Mouse (Mus musculus): ENCODE measurements around the gene Sumo3.

Sumo3 gene

GRCm38 (mm10) chr10:77589749-77590148 is 16.1 kb upstream of the Sumo3 start:
- no peak for DNase-seq

GRCm38 (mm10) chr10:77590812-77591211 is 15.1 kb upstream of the Sumo3 start:
- peak; percentile 64 to 82 for DNase-seq

GRCm38 (mm10) chr10:77591546-77591945 is 14.4 kb upstream of the Sumo3 start:
- no peak for DNase-seq

DNA sequence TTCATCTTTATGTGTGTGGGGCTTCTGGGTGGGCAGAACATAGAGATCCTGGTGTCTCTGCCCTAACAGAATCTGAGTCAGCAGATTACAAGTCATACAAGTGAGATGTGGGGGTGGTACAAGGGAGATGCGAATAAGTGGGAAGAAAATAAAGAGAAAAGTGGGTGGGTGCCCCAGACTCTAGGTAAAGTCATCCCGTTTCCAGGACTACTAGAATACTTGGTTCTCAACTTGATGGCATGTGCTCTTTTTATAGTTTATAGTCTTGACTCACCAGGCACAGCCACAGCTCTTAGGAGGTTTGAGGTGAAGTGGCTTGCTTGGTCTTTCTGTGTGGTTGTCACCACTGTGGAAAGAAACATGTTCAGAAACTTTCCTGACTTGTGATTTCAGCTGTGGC is 9.8 kb upstream of the Sumo3 start:
- DNase-seq = no peak

DNA sequence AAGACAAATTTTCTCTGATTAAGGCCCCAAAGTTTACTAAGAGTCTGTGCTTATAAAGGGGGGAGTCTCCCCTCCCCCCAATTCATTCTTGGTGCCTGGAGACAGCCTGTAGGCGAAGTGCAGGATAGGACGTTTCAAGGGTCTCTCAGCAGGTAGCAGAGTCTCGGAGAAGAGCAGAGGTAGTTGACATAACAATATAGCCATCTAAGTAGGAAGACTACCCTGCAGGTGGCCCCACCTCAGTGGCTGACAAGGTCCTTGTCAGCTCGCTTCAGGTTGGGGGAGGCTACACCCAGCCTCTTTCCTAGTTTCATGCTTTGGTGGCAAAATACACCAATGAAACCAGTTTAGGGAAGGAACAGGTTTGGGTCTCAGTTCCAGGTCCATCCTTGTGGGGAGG is 2.9 kb upstream of the Sumo3 start:
- no peak for DNase-seq

GRCm38 (mm10) chr10:77604111-77604510 is 1.8 kb upstream of the Sumo3 start:
- DNase-seq = peak in 1 of 2 experiments; percentile 64

DNA sequence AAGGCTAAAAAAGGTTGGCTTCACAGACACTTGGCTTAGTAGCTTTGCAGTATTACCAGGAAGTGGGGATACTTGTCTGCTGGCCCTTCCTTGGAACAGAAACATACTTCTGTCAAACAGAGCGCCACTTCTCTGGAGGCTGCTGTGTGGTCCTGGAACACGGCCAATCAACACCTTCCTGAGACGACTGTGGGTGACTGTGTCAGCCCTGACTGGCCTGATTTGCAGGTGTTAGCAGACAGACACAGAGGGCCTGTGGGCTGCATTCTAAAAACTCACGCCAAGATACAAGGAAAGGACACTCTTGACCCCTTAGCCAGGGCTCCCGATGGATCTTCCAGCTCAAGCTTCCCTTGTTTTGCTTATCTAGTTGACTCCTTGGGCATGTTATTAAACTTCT is 939 bp upstream of the Sumo3 start:
- no peak for DNase-seq

- no peak for DNase-seq
Measured at GRCm38 (mm10) chr10:77605368-77605767, 529 bp upstream of the Sumo3 start.

DNA sequence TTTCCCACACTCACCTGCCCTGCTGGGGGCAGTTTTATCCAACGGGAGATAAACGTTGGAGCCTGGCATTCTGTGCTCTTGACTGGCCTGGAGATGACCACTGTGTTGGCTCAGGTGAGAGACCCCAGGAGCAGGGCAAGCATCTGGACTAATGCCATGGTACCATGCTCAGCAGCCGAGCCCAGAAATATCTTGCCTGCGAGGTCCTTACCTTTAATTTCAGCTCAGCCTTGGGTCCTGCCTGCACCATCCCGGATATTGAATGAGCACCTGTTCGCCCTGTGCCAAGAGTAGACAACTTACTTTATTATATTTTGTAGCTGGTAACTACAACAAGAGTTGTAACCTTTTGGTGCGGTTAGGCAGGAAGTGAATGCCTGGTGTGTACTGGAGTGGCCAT is 958 bp downstream of the Sumo3 start:
- no peak for DNase-seq

DNA sequence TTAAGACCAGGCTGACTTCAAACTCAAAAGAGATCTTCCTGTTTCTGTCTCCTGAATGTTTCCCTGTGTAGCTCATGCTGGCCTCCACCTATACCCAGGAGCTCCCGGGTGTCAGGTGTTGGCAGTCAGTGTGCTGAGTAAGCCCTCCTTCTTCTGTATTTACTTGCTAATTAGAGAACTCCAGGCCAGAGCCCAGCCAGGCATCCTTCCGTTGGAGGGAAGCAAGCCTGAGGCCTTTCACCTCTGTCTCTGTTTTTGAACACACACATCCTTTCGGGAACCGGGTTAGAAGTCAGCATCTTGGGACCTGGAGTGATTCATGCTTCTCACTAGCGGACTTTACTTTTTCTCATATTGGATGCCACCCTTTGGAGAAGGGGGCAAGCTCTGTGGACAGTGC is 1.5 kb downstream of the Sumo3 start:
- peak; percentile 61 to 68 for DNase-seq

- DNase-seq = no peak
Measured at GRCm38 (mm10) chr10:77608589-77608988, 2.7 kb downstream of the Sumo3 start.

GRCm38 (mm10) chr10:77610221-77610961 is 4.5 kb downstream of the Sumo3 start:
- DNase-seq = no peak

DNA sequence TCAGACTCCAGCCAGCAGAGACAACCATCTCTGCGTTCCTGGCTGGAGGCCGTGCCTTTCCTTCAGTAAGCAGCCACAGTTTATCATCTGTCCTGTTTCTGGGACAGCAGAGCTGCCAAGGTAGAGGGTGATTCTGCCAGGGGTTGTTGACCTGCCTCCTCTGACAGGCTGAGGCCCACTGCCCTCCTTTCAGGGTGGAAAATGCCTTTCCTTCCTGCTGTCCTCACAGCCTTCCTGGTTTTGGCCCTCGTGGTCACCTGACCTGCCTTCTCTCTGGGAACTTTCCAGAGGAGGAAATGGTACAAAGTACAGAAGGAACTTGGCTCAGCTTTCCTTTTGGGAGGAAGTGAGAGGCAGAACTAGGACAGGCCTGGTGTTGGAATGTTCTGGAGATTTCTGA is 7.5 kb downstream of the Sumo3 start:
- DNase-seq = peak; percentile 83 to 93

- no peak for DNase-seq
Measured at GRCm38 (mm10) chr10:77615647-77616046, 9.8 kb downstream of the Sumo3 start.

- DNase-seq = no peak
Measured at GRCm38 (mm10) chr10:77616166-77616565, 10.3 kb downstream of the Sumo3 start.

DNA sequence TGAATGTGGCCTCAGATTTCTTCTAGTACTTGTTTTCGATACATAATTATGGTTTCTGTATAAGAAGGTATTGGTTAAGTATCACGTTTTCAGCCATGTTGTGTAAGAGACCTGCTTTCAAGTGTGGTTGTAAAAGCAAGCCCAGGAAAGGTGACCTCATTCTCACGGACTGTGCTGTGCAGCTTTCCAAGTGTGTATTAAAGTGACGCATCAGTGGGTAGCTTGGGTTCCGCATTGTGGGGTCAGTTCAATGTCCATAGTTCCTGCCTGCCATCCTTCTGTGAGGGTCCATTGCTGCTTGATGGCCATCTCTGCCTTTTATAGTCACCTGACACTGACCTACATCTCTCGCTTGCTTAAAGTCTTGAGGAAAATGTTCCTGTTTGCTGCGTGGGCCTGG is 11.0 kb downstream of the Sumo3 start:
- peak; percentile 34 to 62 for DNase-seq

DNA sequence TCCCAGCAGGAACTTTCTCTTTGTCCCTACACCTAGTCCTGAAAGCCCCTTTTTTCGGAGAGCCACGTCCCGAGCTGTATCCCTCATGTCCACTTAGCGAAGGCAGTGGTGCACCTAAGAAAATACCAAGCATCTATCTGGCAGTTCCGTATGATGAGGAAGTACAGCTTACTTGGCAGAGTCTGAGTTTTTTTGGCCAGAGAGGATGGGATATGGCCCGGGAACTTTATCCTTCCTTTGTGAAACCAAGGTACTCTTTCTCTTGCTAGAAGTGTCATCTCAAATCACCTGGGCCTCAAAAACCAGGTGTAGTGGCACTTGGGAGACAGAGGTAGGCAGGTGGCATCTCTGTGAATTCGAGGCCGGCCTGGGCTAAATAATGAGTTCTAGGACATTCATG is 15.6 kb downstream of the Sumo3 start:
- DNase-seq = no peak

GRCm38 (mm10) chr10:77622055-77622988 is 16.4 kb downstream of the Sumo3 start, which contains the start of gene Ube2g2:
Gene Ube2g2, plus strand, starts transcription at chr10:77622275.
- peak; percentile 93 to 97 for DNase-seq

DNA sequence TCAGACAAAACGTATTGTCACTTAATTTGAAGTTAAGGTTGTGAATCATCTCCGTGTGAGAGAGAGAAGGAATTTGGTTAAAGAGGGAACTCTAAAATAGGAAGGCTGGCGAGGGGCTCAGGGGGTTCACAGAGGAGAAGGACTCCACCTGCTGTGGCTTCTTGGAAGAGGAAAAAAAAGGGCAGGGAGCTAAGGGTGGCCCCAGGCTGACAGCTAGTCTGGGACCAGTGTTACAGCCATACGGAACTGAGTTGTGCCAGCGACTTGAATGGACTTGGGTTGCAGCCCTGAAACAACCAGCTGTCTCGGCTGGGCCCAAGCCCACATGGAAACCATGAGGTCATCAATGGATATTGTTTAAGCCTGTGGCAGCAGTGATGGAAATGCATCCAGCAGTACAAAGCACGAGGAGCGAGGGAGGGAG is 17.2 kb downstream of the Sumo3 start:
- peak in 1 of 2 experiments; percentile 37 for DNase-seq

- no peak for DNase-seq
Measured at GRCm38 (mm10) chr10:77623639-77624400, 17.9 kb downstream of the Sumo3 start.

- peak; percentile 36 to 64 for DNase-seq
Measured at GRCm38 (mm10) chr10:77624570-77624995, 18.7 kb downstream of the Sumo3 start.

GRCm38 (mm10) chr10:77626036-77626435 is 20.1 kb downstream of the Sumo3 start:
- DNase-seq = no peak

- DNase-seq = no peak
Measured at GRCm38 (mm10) chr10:77626591-77626990, 20.7 kb downstream of the Sumo3 start.
